Mouse (Mus musculus) thymus, adult 2 months (tissue): ENCODE data around the gene Aldob. TPM values are rescaled to one million over a fixed set of nuclear protein-coding genes. Genes with fewer than 3 reads are reported as not detected.
A peak's percentile ranks its signal among the peaks of the same experiment; 100 is the strongest.

Experiments
- DNase-seq: peaks from one replicate; pipeline ENCODE4 v3.0.0; 2021
- H3K27ac ChIP-seq: fragments of 200-500 bp; 2 replicates; pipeline ENCODE4 v1.5.1; 2012; ENCODE audit warnings: low read length, control low read depth; ENCODE audit not compliant: control insufficient read depth, insufficient read depth
- H3K27me3 ChIP-seq: fragments of 200-500 bp; 2 replicates; pipeline ENCODE4 v1.6.1; 2012; ENCODE audit warnings: mild to moderate bottlenecking, low read length, moderate library complexity, mixed read lengths; ENCODE audit not compliant: control insufficient read depth, insufficient read depth
- H3K36me3 ChIP-seq: fragments of 200-500 bp; 2 replicates; pipeline ENCODE4 v1.6.1; 2012; ENCODE audit warnings: mild to moderate bottlenecking, low read length, moderate library complexity; ENCODE audit not compliant: control insufficient read depth, insufficient read depth
- H3K4me1 ChIP-seq: fragments of 200-500 bp; replicated peaks from 2 replicates; pipeline ENCODE4 v1.6.1; 2012; ENCODE audit warnings: low read length; ENCODE audit not compliant: control insufficient read depth, insufficient read depth
- H3K4me3 ChIP-seq: fragments of 200-500 bp; 2 replicates; pipeline ENCODE4 v1.5.1; 2012; ENCODE audit warnings: mild to moderate bottlenecking, low read length, control low read depth, moderate library complexity; ENCODE audit not compliant: control insufficient read depth, insufficient read depth
- CTCF ChIP-seq: fragments of 200-500 bp; IDR thresholded peaks from 2 replicates; pipeline ENCODE4 v1.5.1; 2012; ENCODE audit warnings: mild to moderate bottlenecking, control low read depth, low read length, moderate library complexity, borderline replicate concordance; ENCODE audit not compliant: control insufficient read depth, poor library complexity, insufficient read depth; ENCODE audit errors: extremely low read depth
- POLR2A ChIP-seq: fragments of 200-500 bp; IDR thresholded peaks from 2 replicates; pipeline ENCODE4 v1.6.1; 2012; ENCODE audit warnings: mild to moderate bottlenecking, low read length, control low read depth, moderate library complexity; ENCODE audit not compliant: control insufficient read depth, poor library complexity, insufficient read depth; ENCODE audit errors: extremely low read depth
- WGBS: fragments of 180-500 bp; shearing (Covaris S2); methylation state at CpG from one replicate; pipeline ENCODE4 v1.1.7; 2018; 5-methylcytosine and 5-hydroxymethylcytosine counted together
- polyA plus RNA-seq: library from polyadenylated mRNA; depleted of rRNA; stranded (reverse); fragments of >200 nt; gene quantifications from 2 replicates; pipeline ENCODE4 v1.2.3, GENCODE M21; 2012; rRNA removed

Aldob gene
- 3.7 and 4.2 TPM in 2 replicates for polyA plus RNA-seq

- no peak for DNase-seq
- no peak within 1 kb of the TSS for H3K4me3 ChIP-seq
- no peak within 1 kb of the TSS for H3K27ac ChIP-seq
Measured at GRCm38 (mm10) chr4:49549383-49549782, at the start of gene Aldob. Aldob (minus strand) TSS chr4:49549546.

DNA sequence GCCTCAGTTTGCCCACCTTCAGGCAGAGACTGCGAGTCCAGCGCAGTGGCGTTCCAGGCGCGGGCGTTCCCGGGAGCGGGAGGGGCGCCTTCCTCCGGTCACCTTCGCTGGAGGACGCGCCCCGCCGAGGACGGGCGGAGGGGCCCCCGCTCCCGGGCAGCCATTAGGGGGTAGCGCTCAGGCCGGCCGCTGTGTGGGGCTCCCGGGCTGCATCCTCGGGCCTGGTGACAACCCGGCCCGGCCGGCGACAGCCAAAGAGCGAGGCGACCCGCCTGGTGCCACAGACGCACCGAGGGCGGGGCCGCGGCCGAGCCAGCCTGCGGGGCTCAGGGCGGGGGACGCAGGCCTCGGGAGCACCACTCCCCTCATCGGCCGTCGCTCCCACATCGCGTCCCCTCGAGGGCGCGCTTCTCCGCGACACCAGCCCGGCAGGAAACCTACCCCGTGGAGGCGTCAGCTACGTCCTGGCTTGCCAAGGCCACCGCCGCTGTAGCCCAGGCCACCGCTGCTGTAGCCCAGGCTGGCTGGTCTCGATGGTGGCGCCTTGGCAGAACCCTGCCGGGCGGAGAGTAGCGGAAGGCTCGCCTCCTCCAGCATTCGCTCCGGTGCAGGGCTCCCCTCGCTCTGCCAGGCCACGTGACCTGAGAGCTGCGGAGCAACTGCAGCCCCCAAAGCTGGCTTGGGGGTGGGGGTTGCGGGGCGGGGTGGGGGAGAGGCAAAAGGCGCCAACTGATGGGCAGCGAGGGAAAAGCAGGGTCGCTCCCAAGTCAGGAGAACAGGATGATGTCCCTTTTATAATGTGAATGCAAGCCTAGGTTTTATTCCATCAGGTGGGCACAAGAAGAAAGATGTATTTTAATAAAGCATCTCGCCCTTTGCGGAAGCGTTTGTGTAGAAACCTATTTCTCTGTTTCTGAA is 48.1 kb upstream of the Aldob start, which contains the start of gene Tmem246:
Gene Tmem246 (minus strand): TSS at position 694 of the 918 bp plus-strand sequence.
- WGBS = 2% methylated on average over 77 of the region's 77 CpGs
- no peaks in the 10 kb centered on the region for H3K36me3 ChIP-seq
- no peak within 1 kb of the TSS for H3K27ac ChIP-seq
- TF ChIP-seq POLR2A (no peak), CTCF (no peak)
- DNase-seq = peak; percentile 6
- H3K27me3 ChIP-seq = peaks cover 8% of the 10 kb centered on the region; the same call in 1 of the 2 replicates
- peaks cover 5% of the 10 kb centered on the region; the same call in 1 of the 2 replicates for H3K4me1 ChIP-seq
- peak within 1 kb of the TSS; percentile 17 for H3K4me3 ChIP-seq

More at GRCm38 (mm10) chr4:49549383-49549782, at the start of gene Aldob:
- H3K4me1 ChIP-seq = no peaks in the 10 kb centered on the region
- H3K36me3 ChIP-seq = no peaks in the 10 kb centered on the region
- TF ChIP-seq POLR2A (no peak), CTCF (no peak)
- WGBS = 57% methylated on average over 3 of the region's 3 CpGs
- H3K27me3 ChIP-seq = no peaks in the 10 kb centered on the region

GRCm38 (mm10) chr4:49596846-49597182 is 47.5 kb upstream of the Aldob start:
- TF ChIP-seq CTCF (no peak), POLR2A (no peak)
- Histone ChIP-seq H3K27me3 (peaks cover 8% of the 10 kb centered on the region; the same call in 1 of the 2 replicates), H3K36me3 (no peaks in the 10 kb centered on the region), H3K27ac (no peak overlapping the region), H3K4me1 (peaks cover 5% of the 10 kb centered on the region; the same call in 1 of the 2 replicates), H3K4me3 (peak overlapping the region; percentile 17; the same call in 1 of the 2 replicates)
- 6% methylated on average over 20 of the region's 20 CpGs for WGBS
- DNase-seq = no peak

GRCm38 (mm10) chr4:49590152-49590551 is 40.8 kb upstream of the Aldob start:
- TF ChIP-seq CTCF (no peak), POLR2A (no peak)
- Histone ChIP-seq H3K4me1 (no peaks in the 10 kb centered on the region), H3K36me3 (no peaks in the 10 kb centered on the region), H3K27me3 (no peaks in the 10 kb centered on the region), H3K27ac (no peak overlapping the region), H3K4me3 (no peak overlapping the region)
- no peak for DNase-seq
- 87% methylated on average over 2 of the region's 2 CpGs for WGBS

DNA sequence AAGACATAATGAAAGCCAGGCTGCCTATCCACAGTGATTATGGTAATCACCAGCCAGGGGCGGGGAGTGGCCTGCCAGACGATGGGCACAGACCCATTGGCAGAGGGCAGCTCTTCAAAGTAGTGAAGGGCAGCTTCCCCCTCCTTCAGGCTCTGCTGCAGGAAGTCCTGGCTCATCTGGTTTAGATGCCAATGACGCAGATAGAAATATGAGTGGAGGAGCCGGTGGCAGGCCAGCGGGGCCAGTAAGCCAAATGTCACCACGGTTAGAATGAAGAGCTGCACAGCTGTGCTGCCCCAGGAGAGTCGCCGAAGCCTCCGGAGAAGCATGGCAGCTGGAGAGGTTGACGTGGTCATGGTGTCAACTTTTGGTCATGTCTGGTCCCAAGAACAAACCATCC is 37.5 kb upstream of the Aldob start:
- TF ChIP-seq POLR2A = no peak
- no peak for TF ChIP-seq CTCF
- H3K27me3 ChIP-seq = no peaks in the 10 kb centered on the region
- no peak for DNase-seq
- no peak overlapping the region for H3K4me3 ChIP-seq
- no peaks in the 10 kb centered on the region for H3K4me1 ChIP-seq
- no peaks in the 10 kb centered on the region for H3K36me3 ChIP-seq
- WGBS = 95% methylated on average over 10 of the region's 10 CpGs
- H3K27ac ChIP-seq = no peak overlapping the region

- no peak overlapping the region for H3K27ac ChIP-seq
Measured at GRCm38 (mm10) chr4:49585524-49586101, 36.3 kb upstream of the Aldob start.

More at GRCm38 (mm10) chr4:49585524-49586101, 36.3 kb upstream of the Aldob start:
- DNase-seq = no peak
- Histone ChIP-seq H3K36me3 (no peaks in the 10 kb centered on the region), H3K4me1 (no peaks in the 10 kb centered on the region), H3K4me3 (no peak overlapping the region), H3K27me3 (no peaks in the 10 kb centered on the region)
- TF ChIP-seq CTCF (no peak), POLR2A (no peak)
- 86% methylated on average over 7 of the region's 7 CpGs for WGBS
